Mouse (Mus musculus) olfactory bulb, adult 2 months (tissue): ENCODE measurements at regions not wholly inside any gene's neighbourhood (a gene's known extent, or its start where the extent isn't known, plus 50 kb on each side); places are given as distances from the start of the nearest gene placed in this dataset.

Source experiments
- CTCF ChIP-seq: fragments of 200-500 bp; IDR thresholded peaks from 2 replicates; pipeline ENCODE4 v1.5.1; 2012; ENCODE audit warnings: low read depth, mild to moderate bottlenecking, low read length, moderate library complexity; ENCODE audit not compliant: insufficient read depth
- POLR2A ChIP-seq: fragments of 200-500 bp; IDR thresholded peaks from 2 replicates; pipeline ENCODE4 v1.6.1; 2012; ENCODE audit warnings: mild to moderate bottlenecking, low read depth, low read length, moderate library complexity; ENCODE audit not compliant: insufficient read depth

DNA sequence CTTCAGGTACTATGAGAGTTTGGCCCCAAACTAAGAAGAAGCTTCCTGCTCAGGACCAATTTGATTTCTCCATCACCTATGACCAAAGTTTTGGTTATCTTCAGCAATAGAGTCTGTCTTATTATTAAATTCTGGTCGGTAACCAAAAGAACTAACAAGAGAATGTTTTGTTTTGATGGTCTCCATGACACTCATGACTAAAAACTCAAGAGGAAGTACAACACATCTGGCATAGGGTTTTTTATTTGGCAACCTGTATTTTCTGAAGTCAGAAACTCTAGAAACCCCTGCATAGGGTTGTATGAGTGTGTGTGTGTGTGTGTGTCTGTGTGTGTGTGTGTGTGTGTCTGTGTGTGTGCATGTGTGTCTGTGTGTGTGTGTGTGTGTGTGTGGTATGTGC is 310.5 kb downstream of the Ptprc start:
- no peak for TF ChIP-seq CTCF
- no peak for TF ChIP-seq POLR2A
